Mouse (Mus musculus) hindbrain, embryonic 16.5 days (tissue): ENCODE measurements around the gene Ptchd4. TPM values are rescaled to one million over a fixed set of nuclear protein-coding genes. Genes with fewer than 3 reads are reported as not detected.

Experiments
- ATAC-seq: fragments of 200-750 bp; cut with Nextera tagmentation; 2 replicates; pipeline ENCODE4 v1.8.0; 2017; ENCODE audit warnings: moderate TSS enrichment, moderate library complexity
- H3K27ac ChIP-seq: fragments of 300-500 bp; sonication (generic); 2 replicates; pipeline ENCODE4 v1.5.1; 2014; ENCODE audit warnings: low read depth, mild to moderate bottlenecking, control low read depth, low read length, moderate library complexity
- H3K27me3 ChIP-seq: fragments of 300-500 bp; sonication (generic); replicated peaks from 2 replicates; pipeline ENCODE4 v1.6.1; 2014; ENCODE audit warnings: low read length; ENCODE audit not compliant: control insufficient read depth, insufficient read depth
- H3K36me3 ChIP-seq: fragments of 300-500 bp; sonication (generic); 2 replicates; pipeline ENCODE4 v1.6.1; 2014; ENCODE audit warnings: mild to moderate bottlenecking, low read length, moderate library complexity, mixed read lengths; ENCODE audit not compliant: control insufficient read depth, insufficient read depth
- H3K4me1 ChIP-seq: fragments of 300-500 bp; sonication (generic); 2 replicates; pipeline ENCODE4 v1.6.1; 2014; ENCODE audit warnings: low read depth, low read length; ENCODE audit not compliant: control insufficient read depth, insufficient read depth
- H3K4me2 ChIP-seq: fragments of 300-500 bp; sonication (generic); 2 replicates; pipeline ENCODE4 v1.6.1; 2014; ENCODE audit warnings: mild to moderate bottlenecking, low read length, control low read depth, moderate library complexity
- H3K4me3 ChIP-seq: fragments of 300-500 bp; sonication (generic); 2 replicates; pipeline ENCODE4 v1.5.1; 2014; ENCODE audit warnings: mild to moderate bottlenecking, low read length, control low read depth, moderate library complexity
- H3K9ac ChIP-seq: fragments of 300-500 bp; sonication (generic); 2 replicates; pipeline ENCODE4 v1.6.1; 2014; ENCODE audit warnings: low read depth, mild to moderate bottlenecking, control low read depth, low read length, moderate library complexity
- H3K9me3 ChIP-seq: fragments of 300-500 bp; sonication (generic); 2 replicates; pipeline ENCODE4 v1.6.1; 2014; ENCODE audit warnings: mild to moderate bottlenecking, low read length, moderate library complexity; ENCODE audit not compliant: control insufficient read depth
- WGBS: fragments of 180-500 bp; shearing (Covaris S2); extraction: QIAGEN DNeasy Blood & Tissue Kit; methylation state at CpG from one replicate; pipeline ENCODE4 v1.1.7; 2014; 5-methylcytosine and 5-hydroxymethylcytosine counted together
- polyA plus RNA-seq: library from polyadenylated mRNA; unstranded; fragments of >200 nt; fragmentation: Nextera tagmentation; extraction: Ambion mirVana; gene quantifications from 2 replicates; pipeline ENCODE4 v1.2.1, GENCODE M21; 2015

Gene Ptchd4
- polyA plus RNA-seq, 1 experiment from 2014 or later, result 16.7 TPM

GRCm38 (mm10) chr17:42480173-42480991 lies 164.6 kb downstream of the Ptchd4 start:
- H3K27me3 ChIP-seq, result no peaks in the 10 kb centered on the region
- H3K9ac ChIP-seq, result no peak overlapping the region
- no peak overlapping the region for H3K4me3 ChIP-seq
- WGBS, result 76% methylated on average over 5 of the region's 5 CpGs
- H3K9me3 ChIP-seq, result no peaks in the 10 kb centered on the region
- no peaks in the 10 kb centered on the region for H3K36me3 ChIP-seq
- H3K27ac ChIP-seq, result no peak overlapping the region
- no peaks in the 10 kb centered on the region for H3K4me1 ChIP-seq
- no peak for ATAC-seq
- no peak overlapping the region for H3K4me2 ChIP-seq

DNA sequence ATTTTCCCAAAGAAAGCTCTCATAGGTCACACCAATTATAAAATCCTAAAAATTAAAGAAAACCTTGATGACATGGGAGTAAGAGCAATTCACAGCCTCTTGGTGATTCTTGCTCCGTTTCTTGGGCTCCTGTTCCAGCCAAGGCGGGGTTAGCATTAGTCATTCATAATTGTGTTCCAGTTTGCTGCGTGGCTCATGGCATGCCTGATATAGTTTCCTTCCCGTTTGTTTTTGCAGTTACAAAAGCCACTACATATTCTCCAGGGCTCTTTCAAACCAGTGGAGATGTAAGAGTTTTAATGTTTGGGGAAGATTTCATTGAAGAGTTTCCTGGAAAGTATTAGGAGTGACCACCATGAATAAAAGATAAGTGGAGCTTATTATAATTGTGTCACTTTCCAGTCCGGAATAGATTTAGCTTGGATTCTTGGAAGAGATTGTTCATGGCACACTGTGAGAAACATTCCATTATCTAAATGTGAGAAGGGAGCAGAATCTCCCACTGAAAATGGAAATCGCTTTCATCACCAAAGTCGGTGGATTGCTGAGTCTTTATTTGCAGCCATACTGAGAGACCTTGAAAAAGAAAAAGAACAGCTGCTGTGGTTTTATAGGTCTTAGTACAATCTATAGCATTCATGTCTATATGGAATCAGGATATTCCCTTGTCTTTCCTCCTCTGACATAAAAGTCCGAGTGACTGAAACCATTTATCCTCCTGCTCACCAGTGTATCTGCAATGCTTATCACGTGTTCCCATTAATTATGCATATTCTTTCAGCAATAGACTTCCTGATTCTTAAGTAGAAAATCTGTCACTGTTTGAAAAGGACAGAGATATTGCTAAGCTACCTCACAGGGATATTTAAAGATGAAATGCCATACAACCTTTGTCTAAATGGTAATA lies 193.9 kb downstream of the Ptchd4 start:
- H3K4me1 ChIP-seq, result no peaks in the 10 kb centered on the region
- H3K27ac ChIP-seq, result no peak overlapping the region
- no peak overlapping the region for H3K4me3 ChIP-seq
- peak; percentile 20; the same call in 1 of the 2 replicates for ATAC-seq
- 61% methylated on average over 9 of the region's 9 CpGs for WGBS
- no peaks in the 10 kb centered on the region for H3K9me3 ChIP-seq
- H3K36me3 ChIP-seq, result no peaks in the 10 kb centered on the region
- H3K27me3 ChIP-seq, result no peaks in the 10 kb centered on the region
- H3K4me2 ChIP-seq, result no peak overlapping the region
- no peak overlapping the region for H3K9ac ChIP-seq

GRCm38 (mm10) chr17:42530147-42530546 lies 214.4 kb downstream of the Ptchd4 start:
- no peak for ATAC-seq
- H3K9me3 ChIP-seq, result no peaks in the 10 kb centered on the region

DNA sequence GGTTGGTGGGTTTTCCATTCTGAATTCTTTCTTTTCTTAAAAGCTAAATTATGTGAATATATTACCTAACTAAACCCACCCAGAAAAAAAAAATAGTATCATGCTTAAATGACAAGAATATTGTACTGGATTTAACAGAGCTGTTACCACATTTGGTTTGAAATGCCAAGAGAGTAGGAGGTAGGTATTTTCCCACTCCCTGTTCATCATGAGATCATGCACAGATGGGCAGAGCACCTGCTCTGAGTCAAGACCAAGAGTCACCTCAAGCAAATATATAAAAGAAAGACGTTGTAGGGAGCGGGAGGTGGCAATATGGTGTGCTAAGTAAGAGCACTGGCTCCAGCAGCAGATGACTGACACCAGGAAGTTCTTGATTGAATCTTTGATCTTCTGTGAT lies 233.8 kb downstream of the Ptchd4 start:
- H3K9me3 ChIP-seq, result no peaks in the 10 kb centered on the region
- H3K4me2 ChIP-seq, result no peak overlapping the region
- no peak overlapping the region for H3K27ac ChIP-seq
- no peak overlapping the region for H3K9ac ChIP-seq
- H3K4me3 ChIP-seq, result no peak overlapping the region
- no peaks in the 10 kb centered on the region for H3K27me3 ChIP-seq
- ATAC-seq, result no peak
- H3K4me1 ChIP-seq, result no peaks in the 10 kb centered on the region
- 91% methylated on average over 2 of the region's 2 CpGs for WGBS
- no peaks in the 10 kb centered on the region for H3K36me3 ChIP-seq

More at GRCm38 (mm10) chr17:42530147-42530546, 214.4 kb downstream of the Ptchd4 start:
- Histone ChIP-seq H3K36me3 (no peaks in the 10 kb centered on the region), H3K4me2 (no peak overlapping the region), H3K27me3 (no peaks in the 10 kb centered on the region), H3K4me1 (no peaks in the 10 kb centered on the region), H3K27ac (no peak overlapping the region), H3K9ac (no peak overlapping the region), H3K4me3 (no peak overlapping the region)
- WGBS, result 31% methylated on average over 5 of the region's 5 CpGs
